Mouse (Mus musculus): ENCODE measurements around the gene Eef1a1. TPM values are rescaled to one million over a fixed set of nuclear protein-coding genes. Genes with fewer than 3 reads are reported as not detected.

Gene Eef1a1
- polyA plus RNA-seq, 1 experiment from 2014 or later = 4,476 TPM

DNA sequence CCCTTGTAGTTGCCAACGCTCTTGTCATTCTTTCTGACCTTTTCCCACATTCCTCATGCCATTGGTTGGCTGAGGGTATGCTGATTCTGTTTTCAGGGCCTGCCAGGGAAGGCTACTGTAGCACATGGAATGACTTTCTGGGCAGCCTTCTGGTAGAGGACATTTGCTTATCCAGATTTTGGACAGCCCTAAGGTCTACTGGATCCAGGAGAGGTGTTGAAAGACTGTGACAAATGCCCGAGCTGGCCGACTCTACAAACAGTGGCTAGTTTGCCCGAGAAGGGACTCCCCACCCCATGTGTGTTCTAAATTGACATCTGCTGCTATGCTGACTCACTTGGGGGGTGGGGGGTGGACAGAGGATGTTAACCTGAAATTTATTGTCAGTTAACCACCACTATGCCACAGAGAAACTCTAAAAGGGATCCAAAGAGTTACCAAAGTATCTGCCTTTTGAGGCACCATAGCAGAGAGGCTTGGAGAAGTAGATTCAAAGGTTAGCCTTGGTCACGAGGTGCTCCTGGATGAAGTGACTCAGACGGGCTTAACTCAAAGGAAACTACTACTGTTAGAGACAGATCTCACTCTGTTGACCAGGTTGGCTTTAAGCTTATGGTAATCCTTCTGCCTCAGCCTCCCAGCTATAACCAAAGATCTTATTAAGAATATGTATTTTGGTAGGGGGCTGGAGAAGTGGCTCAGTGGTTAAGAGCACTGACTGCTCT is 25.0 kb upstream of the Eef1a1 start:
- no peaks in the 10 kb centered on the region for H3K27me3 ChIP-seq (ENCODE audit: control insufficient read depth, insufficient read depth, low read depth, low read length)
- 47% methylated on average over 6 of the region's 6 CpGs for WGBS
- H3K9me3 ChIP-seq (ENCODE audit: control insufficient read depth, low read length) = no peaks in the 10 kb centered on the region
- H3K4me1 ChIP-seq (replicated peaks; ENCODE audit: control insufficient read depth, insufficient read depth, low read length) = no peaks in the 10 kb centered on the region
- no peak overlapping the region for H3K27ac ChIP-seq (ENCODE audit: low read length)
- no peak overlapping the region for H3K4me3 ChIP-seq (ENCODE audit: low read length)
- H3K36me3 ChIP-seq (ENCODE audit: control insufficient read depth, insufficient read depth, low read length) = no peaks in the 10 kb centered on the region
- no peak for ATAC-seq (ENCODE audit: low read depth)
- no peak overlapping the region for H3K9ac ChIP-seq (ENCODE audit: low read length)
- H3K4me2 ChIP-seq (ENCODE audit: low read depth, low read length) = no peak overlapping the region

DNA sequence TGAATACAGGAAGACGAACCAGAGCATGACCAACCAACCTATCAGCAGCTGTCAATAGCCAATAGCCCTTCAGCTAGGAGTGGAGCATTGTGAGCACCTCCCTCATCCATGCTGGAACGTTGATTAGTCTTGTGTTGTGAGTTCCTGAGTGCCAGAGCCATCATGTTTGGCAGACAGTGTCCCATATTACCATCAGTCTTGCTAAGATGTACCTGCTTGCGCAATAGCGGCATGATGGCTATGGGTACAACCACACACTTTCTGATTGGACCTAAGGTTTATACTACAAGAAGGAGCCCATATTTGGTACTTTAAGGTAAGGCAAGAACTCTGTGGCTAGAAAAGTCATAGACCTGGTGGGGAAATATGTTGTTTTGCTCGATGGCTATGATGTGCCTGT is 22.8 kb upstream of the Eef1a1 start:
- H3K4me3 ChIP-seq (ENCODE audit: low read length) = no peak overlapping the region
- no peaks in the 10 kb centered on the region for H3K27me3 ChIP-seq (ENCODE audit: control insufficient read depth, insufficient read depth, low read depth, low read length)
- H3K9ac ChIP-seq (ENCODE audit: low read length) = no peak overlapping the region
- WGBS = 92% methylated on average over 5 of the region's 5 CpGs
- H3K4me2 ChIP-seq (ENCODE audit: low read depth, low read length) = no peak overlapping the region
- H3K9me3 ChIP-seq (ENCODE audit: control insufficient read depth, low read length) = no peaks in the 10 kb centered on the region
- H3K36me3 ChIP-seq (ENCODE audit: control insufficient read depth, insufficient read depth, low read length) = no peaks in the 10 kb centered on the region
- no peak overlapping the region for H3K27ac ChIP-seq (ENCODE audit: low read length)
- H3K4me1 ChIP-seq (replicated peaks; ENCODE audit: control insufficient read depth, insufficient read depth, low read length) = no peaks in the 10 kb centered on the region
- ATAC-seq (ENCODE audit: low read depth) = no peak

DNA sequence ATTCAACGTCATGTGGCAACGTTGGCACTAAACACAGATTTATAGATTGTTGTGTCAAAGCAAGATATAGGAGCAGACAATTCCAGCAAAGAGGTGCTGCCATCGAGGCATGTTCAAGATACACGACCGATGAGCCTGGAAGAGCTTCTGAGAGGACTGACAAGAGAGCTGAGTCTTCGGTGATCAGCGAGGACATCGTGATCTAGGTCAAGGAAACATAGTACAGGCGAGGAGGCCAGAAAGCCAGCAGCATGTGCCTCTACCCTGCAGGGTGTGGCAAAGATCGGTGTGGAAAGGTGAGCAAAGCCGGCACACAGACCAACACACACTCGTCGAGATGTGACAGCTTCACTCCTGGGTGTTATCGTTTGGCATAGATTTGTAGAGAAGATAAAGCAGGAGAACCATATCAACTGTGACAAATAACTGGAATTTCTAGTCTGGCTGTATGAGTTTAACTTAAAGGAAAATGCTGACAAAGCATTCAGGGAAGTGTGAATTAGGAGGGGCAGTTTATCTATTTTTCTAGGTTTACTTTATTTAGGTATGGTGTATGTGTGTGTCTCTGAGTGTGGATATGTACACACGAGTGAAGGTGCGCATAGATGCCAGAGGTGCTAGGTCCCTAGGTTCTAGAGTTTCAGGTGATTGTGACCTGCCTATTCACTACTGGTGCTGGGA is 19.3 kb upstream of the Eef1a1 start:
- Histone ChIP-seq H3K9me3 (ENCODE audit: control insufficient read depth, low read length) (no peaks in the 10 kb centered on the region), H3K4me2 (ENCODE audit: low read depth, low read length) (no peak overlapping the region), H3K27me3 (ENCODE audit: control insufficient read depth, insufficient read depth, low read depth, low read length) (no peaks in the 10 kb centered on the region), H3K27ac (ENCODE audit: low read length) (no peak overlapping the region), H3K36me3 (ENCODE audit: control insufficient read depth, insufficient read depth, low read length) (no peaks in the 10 kb centered on the region), H3K4me1 (replicated peaks; ENCODE audit: control insufficient read depth, insufficient read depth, low read length) (no peaks in the 10 kb centered on the region), H3K9ac (ENCODE audit: low read length) (no peak overlapping the region), H3K4me3 (ENCODE audit: low read length) (no peak overlapping the region)
- ATAC-seq (ENCODE audit: low read depth) = no peak
- 75% methylated on average over 16 of the region's 16 CpGs for WGBS

DNA sequence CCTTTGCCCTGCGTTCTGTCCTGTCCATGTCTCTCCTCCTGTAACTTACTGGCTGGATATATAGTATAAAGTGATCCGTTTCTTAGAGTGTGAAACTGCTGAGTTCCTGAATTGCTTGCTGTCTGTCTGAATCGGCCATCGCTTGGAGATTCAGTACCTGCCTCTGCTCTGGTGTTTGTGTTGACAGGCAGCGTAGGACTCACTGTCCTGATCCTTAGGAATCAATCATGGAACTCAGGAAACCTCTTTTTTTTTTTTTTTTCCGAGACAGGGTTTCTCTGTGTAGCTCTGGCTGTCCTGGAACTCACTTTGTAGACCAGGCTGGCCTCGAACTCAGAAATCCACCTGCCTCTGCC is 17.7 kb upstream of the Eef1a1 start:
- Histone ChIP-seq H3K27me3 (ENCODE audit: control insufficient read depth, insufficient read depth, low read depth, low read length) (no peaks in the 10 kb centered on the region), H3K4me2 (ENCODE audit: low read depth, low read length) (no peak overlapping the region), H3K4me3 (ENCODE audit: low read length) (no peak overlapping the region), H3K9ac (ENCODE audit: low read length) (no peak overlapping the region), H3K27ac (ENCODE audit: low read length) (no peak overlapping the region), H3K36me3 (ENCODE audit: control insufficient read depth, insufficient read depth, low read length) (no peaks in the 10 kb centered on the region), H3K9me3 (ENCODE audit: control insufficient read depth, low read length) (no peaks in the 10 kb centered on the region), H3K4me1 (replicated peaks; ENCODE audit: control insufficient read depth, insufficient read depth, low read length) (no peaks in the 10 kb centered on the region)
- no peak for ATAC-seq (ENCODE audit: low read depth)
- WGBS = 72% methylated on average over 7 of the region's 7 CpGs

DNA sequence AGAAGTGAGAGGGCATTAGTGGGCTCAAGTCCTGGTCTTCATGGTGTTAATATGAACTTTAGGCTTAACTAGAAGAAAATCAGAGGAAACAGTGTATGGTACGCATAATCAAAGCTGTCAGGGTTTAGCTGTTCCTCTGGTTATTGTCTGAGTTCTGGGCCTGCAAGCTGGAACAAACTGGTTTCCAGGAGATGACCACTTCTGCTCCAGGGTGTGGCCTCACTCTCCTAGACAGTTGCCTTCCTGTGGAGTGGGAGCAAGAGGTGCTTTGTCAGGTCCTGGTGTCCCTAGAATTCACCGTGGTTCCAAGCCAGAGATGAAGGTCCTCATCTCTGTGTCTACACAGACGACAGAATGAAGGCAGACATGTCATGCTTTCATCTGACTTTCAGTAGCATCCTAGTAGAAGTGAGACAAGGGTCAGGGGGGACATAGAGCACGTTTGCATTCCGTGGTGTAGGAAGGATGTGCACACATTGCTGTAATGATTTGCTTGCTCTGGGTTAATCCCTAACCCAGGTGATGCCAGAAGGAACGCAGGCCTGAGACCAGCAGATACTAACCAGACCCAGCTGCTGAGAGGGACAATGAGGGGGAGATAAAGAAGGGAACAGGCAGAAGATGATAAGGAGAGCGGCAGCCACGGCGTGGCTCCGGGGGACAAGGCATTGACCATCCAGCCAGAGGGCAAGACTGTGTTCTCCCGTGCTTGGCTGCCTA is 17.2 kb upstream of the Eef1a1 start:
- Histone ChIP-seq H3K36me3 (ENCODE audit: control insufficient read depth, insufficient read depth, low read length) (no peaks in the 10 kb centered on the region), H3K9ac (ENCODE audit: low read length) (no peak overlapping the region), H3K4me1 (replicated peaks; ENCODE audit: control insufficient read depth, insufficient read depth, low read length) (no peaks in the 10 kb centered on the region), H3K4me2 (ENCODE audit: low read depth, low read length) (no peak overlapping the region), H3K27me3 (ENCODE audit: control insufficient read depth, insufficient read depth, low read depth, low read length) (no peaks in the 10 kb centered on the region), H3K4me3 (ENCODE audit: low read length) (no peak overlapping the region), H3K27ac (ENCODE audit: low read length) (no peak overlapping the region), H3K9me3 (ENCODE audit: control insufficient read depth, low read length) (no peaks in the 10 kb centered on the region)
- ATAC-seq (ENCODE audit: low read depth) = no peak
- WGBS = 34% methylated on average over 11 of the region's 11 CpGs

DNA sequence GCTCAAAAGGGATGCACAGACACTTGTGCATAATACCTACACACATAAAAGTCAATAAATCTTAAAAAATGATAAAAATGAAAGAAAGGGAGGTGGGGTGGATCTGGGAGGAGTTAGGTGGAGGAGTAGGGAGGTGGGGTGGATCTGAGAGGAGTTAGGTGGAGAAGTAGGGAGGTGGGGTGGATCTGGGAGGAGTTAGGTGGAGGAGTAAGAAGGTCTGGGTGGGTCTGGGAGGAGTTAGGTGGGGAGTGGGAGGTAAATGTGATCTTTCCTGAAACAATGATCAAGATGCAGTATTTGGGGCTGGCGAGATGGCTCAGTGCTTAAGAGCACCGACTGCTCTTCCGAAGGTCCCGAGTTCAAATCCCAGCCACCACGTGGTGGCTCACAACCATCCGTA is 16.3 kb upstream of the Eef1a1 start:
- Histone ChIP-seq H3K36me3 (ENCODE audit: control insufficient read depth, insufficient read depth, low read length) (no peaks in the 10 kb centered on the region), H3K27me3 (ENCODE audit: control insufficient read depth, insufficient read depth, low read depth, low read length) (no peaks in the 10 kb centered on the region), H3K4me1 (replicated peaks; ENCODE audit: control insufficient read depth, insufficient read depth, low read length) (0 out of 2 replicates have a peak, but pooled peaks cover 3% of the 10 kb centered on the region), H3K9ac (ENCODE audit: low read length) (no peak overlapping the region), H3K4me2 (ENCODE audit: low read depth, low read length) (no peak overlapping the region), H3K27ac (ENCODE audit: low read length) (no peak overlapping the region), H3K4me3 (ENCODE audit: low read length) (no peak overlapping the region), H3K9me3 (ENCODE audit: control insufficient read depth, low read length) (no peaks in the 10 kb centered on the region)
- 89% methylated on average over 6 of the region's 6 CpGs for WGBS
- no peak for ATAC-seq (ENCODE audit: low read depth)

DNA sequence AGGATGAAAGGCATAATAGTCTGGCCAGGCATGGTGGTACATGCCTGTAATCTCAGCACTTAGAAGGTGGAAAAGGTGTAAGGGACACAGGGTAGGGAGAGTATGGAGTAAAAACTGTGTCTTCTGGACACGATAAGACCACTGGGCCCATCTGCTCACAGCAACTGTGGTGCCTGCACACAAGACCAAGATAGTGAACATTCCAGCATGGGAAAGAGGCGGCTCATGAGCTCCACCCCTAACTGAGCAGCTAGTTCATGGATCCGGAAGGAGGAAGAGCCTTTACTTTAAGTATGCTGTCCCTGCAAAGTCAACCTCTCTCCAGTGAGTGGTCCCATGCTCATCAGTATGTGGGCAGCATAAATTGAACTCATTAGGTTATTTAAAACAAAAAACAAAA is 15.7 kb upstream of the Eef1a1 start:
- ATAC-seq (ENCODE audit: low read depth) = no peak
- Histone ChIP-seq H3K4me3 (ENCODE audit: low read length) (no peak overlapping the region), H3K9ac (ENCODE audit: low read length) (no peak overlapping the region), H3K4me1 (replicated peaks; ENCODE audit: control insufficient read depth, insufficient read depth, low read length) (0 out of 2 replicates have a peak, but pooled peaks cover 5% of the 10 kb centered on the region), H3K27me3 (ENCODE audit: control insufficient read depth, insufficient read depth, low read depth, low read length) (no peaks in the 10 kb centered on the region), H3K36me3 (ENCODE audit: control insufficient read depth, insufficient read depth, low read length) (no peaks in the 10 kb centered on the region), H3K9me3 (ENCODE audit: control insufficient read depth, low read length) (no peaks in the 10 kb centered on the region), H3K27ac (ENCODE audit: low read length) (no peak overlapping the region), H3K4me2 (ENCODE audit: low read depth, low read length) (no peak overlapping the region)
- 63% methylated on average over 3 of the region's 3 CpGs for WGBS

DNA sequence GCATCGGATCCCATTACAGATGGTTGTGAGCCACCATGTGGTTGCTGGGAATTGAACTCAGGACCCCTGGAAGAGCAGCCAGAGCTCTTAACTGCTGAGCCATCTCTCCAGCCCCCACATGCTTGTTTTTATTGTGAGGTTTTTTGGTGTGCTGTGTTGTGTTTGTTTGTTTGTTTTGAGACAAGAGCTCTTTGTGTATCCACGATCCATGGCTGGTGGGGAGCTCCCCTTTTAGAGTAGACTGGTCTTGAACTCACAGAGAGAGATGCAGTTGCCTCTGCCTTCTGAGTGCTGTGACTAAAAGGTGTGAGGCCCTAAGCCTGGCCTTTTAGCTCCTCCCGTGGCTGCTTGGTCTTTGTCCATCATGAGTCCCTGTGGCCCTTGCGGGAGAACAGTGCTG is 15.2 kb upstream of the Eef1a1 start:
- no peak overlapping the region for H3K4me3 ChIP-seq (ENCODE audit: low read length)
- H3K9ac ChIP-seq (ENCODE audit: low read length) = no peak overlapping the region
- H3K4me2 ChIP-seq (ENCODE audit: low read depth, low read length) = no peak overlapping the region
- no peak for ATAC-seq (ENCODE audit: low read depth)
- H3K36me3 ChIP-seq (ENCODE audit: control insufficient read depth, insufficient read depth, low read length) = no peaks in the 10 kb centered on the region
- 75% methylated on average over 4 of the region's 4 CpGs for WGBS
- no peaks in the 10 kb centered on the region for H3K27me3 ChIP-seq (ENCODE audit: control insufficient read depth, insufficient read depth, low read depth, low read length)
- H3K4me1 ChIP-seq (replicated peaks; ENCODE audit: control insufficient read depth, insufficient read depth, low read length) = 0 out of 2 replicates have a peak, but pooled peaks cover 5% of the 10 kb centered on the region
- no peak overlapping the region for H3K27ac ChIP-seq (ENCODE audit: low read length)
- no peaks in the 10 kb centered on the region for H3K9me3 ChIP-seq (ENCODE audit: control insufficient read depth, low read length)

All from lung, embryonic 16.5 days (tissue).